Mouse (Mus musculus) frontal cortex, postnatal 25 days (tissue): ENCODE data around the gene Akr1c19.
"Not testable (repeated sequence)": the region's sequence is repeated elsewhere in the genome, so short reads cannot be mapped to it uniquely, and the experiment has no call there.

Experiments
- DNase-seq, 2 experiments: peaks; one replicate each; pipeline ENCODE4 v3.0.0; 2022; ENCODE audit warnings: low spot score in 2 of 2

Gene Akr1c19

DNA sequence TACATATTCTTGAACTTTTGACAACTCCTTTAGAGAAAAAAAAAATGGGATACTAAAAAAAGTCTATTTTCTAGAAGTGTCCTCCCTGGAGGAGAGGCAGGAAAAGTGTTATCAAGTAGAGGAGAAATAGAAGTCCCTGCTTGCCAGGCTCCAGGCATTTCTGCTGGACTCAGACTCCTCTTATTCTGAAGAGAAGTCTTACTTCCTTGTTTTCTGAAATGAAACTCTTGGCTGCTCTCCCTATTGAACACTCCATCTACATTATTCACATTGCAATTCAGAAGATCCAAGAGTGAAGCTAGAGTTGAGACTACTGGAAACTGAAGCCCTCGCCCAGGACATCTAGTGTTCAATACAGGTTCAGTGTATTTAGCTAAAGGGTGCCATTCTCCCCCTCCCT lies at the start of gene Akr1c19:
Gene Akr1c19, plus strand, starts transcription at position 260 of the 400 bp plus-strand sequence.
- no peak for DNase-seq

GRCm38 (mm10) chr13:4181321-4181720 lies 47.2 kb upstream of the Akr1c19 start:
- not testable (repeated sequence) for DNase-seq

- no peak for DNase-seq
These were observed 45.4 kb upstream of the Akr1c19 start for GRCm38 (mm10) chr13:4183116-4183515.

DNA sequence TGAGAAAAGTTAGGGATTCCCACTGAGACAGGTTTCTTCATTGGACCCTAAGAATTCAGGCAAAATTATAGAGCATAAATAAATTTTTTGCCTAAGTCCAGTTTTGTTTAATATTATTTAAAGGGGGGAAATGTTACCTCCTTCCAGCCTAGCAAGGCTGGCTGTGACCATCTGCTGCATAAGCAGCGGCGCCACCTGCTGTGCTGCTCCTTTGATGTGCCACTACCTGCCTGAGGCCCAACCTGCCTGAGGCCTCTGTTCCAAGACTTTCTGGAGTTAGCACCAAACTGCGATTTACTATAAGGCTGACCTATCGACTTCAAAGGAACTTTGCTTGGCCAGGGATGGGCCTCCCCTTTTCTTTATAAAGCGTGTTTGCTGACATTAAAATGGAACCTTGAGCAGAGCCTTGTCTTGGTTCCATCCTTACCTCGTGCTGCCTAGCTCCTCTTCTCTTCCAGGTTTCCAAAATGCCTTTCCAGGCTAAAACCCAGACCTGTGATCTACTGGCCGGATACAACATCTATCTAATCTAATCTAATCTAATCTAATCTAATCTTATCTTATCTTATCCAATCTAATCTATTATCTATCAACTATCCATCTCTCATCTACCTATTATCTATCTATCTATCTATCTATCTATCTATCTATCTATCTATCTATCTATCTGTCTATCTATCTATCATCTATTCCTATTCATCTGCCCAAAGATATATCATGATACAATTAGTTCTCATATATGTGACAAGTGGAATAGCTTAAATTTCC lies 41.7 kb upstream of the Akr1c19 start:
- not testable (repeated sequence) for DNase-seq

- DNase-seq: no peak
These were observed 40.3 kb upstream of the Akr1c19 start for GRCm38 (mm10) chr13:4188174-4188573.

- DNase-seq: no peak
These were observed 37.6 kb upstream of the Akr1c19 start, which contains the start of gene Akr1c13 for GRCm38 (mm10) chr13:4190904-4191303. Gene Akr1c13, plus strand, starts transcription at chr13:4191150.

DNA sequence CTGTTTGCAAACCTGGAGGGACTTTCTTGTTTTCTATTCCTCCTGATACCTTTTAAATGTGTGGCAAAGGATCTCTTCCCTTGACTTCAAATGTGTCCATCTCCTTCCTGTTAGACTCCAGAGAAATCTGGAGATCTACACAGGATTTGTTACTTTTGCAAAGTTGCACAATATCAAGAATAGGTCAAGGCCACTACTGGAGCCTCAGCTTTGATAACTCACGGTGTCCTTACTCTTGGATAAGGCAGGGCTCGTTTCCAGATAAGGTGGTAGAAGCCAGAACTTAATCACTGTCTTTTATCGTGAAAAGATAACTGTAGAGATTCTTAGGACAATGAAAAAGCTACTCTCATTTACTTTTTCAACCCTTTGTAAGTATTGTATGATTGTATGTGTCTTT lies 36.0 kb upstream of the Akr1c19 start:
- DNase-seq: no peak

DNA sequence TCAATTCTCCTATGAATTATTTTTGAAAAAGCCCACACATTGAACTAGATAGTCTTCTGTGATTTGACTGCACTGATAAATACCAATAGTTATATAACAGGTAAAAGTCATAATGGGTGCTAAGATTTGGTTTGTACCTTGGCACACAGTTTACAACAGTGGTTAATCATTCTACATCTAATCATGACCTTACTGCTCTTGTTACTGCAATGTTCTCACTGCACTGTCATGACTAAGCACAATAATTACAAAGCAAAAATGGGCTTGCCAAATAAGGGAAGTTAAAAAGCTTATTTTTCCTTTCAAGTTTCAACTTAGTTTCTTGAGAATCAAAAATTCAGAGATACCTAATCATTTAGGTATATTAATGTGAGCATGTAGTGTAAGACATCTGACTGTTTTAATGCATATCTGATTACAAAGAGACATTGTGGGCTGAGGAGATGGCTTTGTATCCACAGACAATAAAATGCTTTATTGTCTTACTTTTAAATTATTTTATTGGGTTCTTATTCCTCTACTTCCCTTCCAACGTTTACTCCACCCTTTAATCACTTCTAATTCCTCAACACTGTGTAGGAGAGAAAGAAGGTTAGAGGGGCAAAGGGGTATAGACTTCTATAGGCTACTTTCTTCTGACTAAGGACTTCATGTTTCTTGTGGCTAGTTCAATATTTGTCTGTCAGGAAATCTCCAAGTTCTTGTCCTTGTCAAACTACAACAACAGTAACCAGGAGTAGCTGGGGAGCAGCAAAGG lies 22.2 kb upstream of the Akr1c19 start:
- DNase-seq: no peak

DNA sequence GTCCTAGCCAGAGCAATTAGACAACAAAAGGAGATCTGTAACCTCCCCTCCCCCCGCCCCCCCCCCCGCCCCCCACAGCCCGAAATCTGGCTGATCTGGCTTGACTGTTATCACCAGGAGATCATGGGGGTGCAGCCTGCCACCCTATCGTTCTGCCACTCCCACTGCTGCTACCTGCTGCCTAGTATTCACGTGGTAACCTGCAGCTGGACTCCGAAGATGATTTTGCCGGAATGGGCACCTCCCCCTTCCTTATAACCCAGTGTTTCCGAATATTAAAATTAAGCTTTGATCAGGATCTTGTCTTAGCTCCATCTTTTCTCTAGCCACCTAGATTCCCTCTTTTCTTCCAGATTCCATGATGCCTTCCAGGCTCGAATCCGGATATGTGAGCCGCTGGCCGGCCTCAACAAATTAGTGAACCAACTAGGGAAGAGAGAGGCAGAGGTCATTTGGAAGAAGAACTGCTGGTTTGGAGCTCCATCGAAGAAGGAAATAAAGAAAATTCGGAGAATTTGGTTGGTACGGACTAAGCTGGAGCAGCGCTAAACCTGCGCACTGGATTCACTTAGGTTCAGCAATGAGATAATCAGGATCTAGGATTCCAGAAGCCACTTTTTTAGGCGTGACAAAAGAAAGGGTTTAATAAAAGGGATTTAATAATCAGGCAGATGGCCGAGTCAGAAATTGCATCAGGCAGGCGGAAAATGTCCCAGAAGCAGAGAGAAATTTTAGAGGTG lies 16.8 kb upstream of the Akr1c19 start:
- DNase-seq: no peak

GRCm38 (mm10) chr13:4212309-4212708 lies 16.2 kb upstream of the Akr1c19 start:
- no peak for DNase-seq

- not testable (repeated sequence) for DNase-seq
These were observed 13.0 kb upstream of the Akr1c19 start for GRCm38 (mm10) chr13:4215496-4215895.

DNA sequence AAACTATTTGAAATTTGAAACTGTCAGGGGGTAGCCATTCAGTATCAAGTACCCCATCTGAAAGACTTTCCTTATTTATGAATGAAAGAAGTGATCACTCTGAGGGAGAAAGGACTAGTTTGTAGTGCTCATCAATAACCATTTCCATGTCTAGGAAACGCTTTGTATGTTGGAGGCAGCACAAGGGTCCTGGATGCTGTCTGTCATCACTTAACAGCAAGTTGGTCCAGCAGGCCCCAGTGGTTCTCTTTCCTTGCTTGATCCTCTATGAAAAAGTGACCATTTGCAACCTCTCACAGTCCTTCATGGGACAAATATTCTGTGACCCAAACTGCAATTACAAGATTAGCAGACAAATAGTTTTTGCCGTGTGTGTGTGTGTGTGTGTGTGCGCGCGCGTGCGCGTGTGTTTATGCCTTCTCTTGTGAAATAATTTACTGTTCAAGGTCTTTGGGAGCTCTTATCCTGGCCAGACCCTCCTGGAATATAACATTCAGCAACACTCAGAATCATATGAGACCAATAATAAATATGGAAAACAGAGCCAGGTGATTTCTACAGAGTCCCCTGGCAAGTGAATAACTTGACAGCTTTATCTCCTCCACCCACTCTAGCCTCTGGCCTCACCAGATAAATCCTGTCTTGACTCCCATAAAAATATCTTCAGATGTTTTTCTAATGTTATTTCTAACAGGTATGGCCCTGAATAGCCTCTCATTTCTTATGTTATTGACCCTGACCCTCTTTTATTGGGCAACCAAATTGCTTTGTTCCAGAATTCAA lies 2.5 kb downstream of the Akr1c19 start:
- DNase-seq: no peak

DNA sequence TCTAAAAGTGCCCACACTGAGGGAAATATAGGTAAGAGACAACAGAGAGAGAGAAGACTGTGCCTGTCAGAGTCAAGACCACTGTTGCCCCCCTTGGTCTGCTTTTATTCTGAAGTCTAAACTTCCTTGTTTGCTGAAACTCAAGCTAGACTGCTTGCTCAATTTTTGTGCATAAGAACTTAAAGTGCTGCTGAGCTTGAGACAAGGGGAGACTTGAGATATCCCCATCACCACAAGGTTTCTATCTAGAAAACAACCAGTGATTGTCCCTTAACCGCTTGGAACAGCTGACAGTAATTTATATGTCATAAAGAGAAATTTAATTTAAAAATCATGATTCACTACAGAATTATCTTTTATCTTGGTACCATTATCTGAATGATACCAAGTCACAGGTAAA lies 4.6 kb downstream of the Akr1c19 start:
- no peak for DNase-seq

- no peak for DNase-seq
These were observed 5.2 kb downstream of the Akr1c19 start for GRCm38 (mm10) chr13:4233536-4234172.

DNA sequence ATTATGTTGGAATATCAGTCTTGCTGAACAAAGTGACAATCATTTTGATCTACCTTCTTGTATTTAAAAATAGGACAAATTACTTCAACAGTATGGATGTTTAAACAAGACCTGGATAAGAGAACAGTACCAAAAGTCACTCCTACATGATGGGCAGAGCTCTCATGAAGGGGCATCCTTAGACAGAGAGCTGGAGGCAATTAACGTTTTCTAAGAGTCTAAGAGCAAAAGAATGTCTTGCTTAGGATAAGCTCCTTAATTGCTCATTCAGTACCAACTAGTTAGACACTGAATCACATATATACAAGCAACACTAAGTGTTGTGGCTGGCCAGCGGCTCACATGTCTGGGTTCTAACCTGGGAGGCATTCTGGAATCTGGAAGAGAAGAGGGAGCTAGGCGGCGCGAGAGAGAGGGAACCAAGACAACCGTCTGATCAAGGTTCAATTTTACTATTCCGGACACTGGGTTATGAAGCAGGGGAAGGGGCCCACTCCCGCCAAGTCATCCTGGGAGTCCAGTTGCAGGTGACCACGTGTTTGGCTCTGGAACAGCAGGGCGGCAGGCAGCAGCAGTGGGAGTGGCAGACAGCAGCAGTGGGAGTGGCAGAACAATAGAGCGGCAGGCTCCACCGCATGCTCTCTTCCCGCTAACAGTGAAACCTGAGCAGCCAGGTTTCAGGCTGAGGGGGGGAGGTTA lies 16.5 kb downstream of the Akr1c19 start:
- no peak for DNase-seq

GRCm38 (mm10) chr13:4249347-4249746 lies 20.8 kb downstream of the Akr1c19 start:
- no peak for DNase-seq

DNA sequence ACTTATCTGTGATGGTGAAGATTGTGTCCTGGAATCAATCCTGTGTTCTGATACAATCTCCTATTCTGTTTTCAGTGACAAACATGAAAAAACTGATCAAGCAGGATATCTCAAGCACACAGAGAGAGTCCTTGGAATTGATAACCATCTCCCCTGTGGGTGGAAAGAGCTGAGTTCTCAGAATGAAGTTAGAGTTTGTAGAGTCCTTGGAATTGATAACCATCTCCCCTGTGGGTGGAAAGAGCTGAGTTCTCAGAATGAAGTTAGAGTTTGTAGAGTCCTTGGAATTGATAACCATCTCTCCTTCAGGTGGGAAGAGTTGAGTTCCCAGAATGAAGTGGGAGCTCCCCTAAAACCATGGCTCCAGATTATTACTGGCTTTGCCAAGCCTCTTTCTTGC lies 28.4 kb downstream of the Akr1c19 start:
- DNase-seq: not testable (repeated sequence)

DNA sequence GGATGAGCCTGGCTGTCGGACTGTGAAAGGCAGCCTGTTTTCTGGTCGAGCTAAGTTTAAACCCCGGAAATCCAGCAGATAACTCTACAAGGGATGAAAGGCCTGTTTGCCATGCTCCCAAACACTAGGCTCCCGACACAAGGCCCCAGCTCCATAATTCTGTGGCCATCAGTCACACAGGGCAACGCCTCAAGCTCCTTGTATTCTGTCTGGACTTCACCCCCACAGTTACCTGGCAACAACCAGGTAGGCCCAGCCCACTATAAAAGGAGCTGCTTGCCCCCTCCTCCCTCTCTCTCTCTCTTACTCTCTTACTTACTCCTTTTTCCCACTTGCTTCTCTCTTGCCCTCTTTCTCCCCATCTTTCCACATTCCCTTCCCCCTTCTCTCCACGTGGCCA lies 28.8 kb downstream of the Akr1c19 start:
- no peak for DNase-seq

- no peak for DNase-seq
These were observed 36.1 kb downstream of the Akr1c19 start for GRCm38 (mm10) chr13:4264612-4265011.

DNA sequence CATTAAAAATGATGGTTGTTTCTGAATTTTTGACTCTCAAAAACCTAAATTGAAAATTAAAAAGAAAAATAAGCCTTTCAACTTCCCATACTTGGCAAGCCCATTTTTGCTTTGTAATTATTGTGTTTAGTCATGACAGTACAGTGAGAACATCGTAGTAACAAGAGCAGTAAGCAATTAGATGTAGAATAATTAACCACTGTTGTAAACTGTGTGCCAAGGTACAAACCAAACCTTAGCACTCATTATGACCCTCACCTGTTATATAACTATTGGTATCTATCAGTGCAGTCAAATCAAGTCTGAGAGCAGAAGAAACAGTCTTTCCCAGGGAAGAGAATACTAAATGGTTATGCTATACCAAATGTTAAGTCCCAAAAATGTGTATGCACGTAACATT lies 36.5 kb downstream of the Akr1c19 start:
- DNase-seq: no peak
